Mouse (Mus musculus) stomach, postnatal 0 days (tissue): Measurements from ENCODE around the gene Grk1.

Experiments
- CTCF ChIP-seq: IDR thresholded peaks from 2 replicates; pipeline ENCODE4 v1.5.1; 2016; ENCODE audit warnings: antibody characterized with exemption, low read depth, mild to moderate bottlenecking, moderate library complexity
- EP300 ChIP-seq: optimal IDR thresholded peaks from 2 replicates; pipeline ENCODE3; 2016; ENCODE audit warnings: antibody characterized with exemption

DNA sequence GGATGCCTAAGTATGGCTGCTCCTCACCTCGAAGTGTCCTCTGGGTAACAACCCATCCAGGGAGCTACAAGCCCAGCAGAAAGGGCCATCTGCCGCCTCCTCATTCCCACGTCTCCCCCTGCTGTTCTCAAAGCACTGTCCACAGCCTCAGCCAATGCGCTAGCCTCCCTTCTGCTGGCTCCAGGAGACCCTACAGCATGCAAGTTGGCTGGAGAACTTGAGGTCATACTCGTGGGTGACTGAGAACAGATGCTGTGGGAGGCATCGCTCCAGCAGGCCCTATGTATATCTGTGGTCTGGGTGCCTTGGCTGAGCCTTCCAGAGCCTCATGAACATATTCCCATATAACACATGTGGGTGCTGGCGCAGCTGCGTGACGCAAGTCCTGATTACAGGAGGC, 63.9 kb downstream of the Grk1 start:
- TF ChIP-seq CTCF (no peak), EP300 (no peak)
